Mouse (Mus musculus): ENCODE data around the gene Slco2a1. TPM values are rescaled to one million over a fixed set of nuclear protein-coding genes. Genes with fewer than 3 reads are reported as not detected.

The Slco2a1 gene
- polyA plus RNA-seq, 1 experiment from 2014 or later = 0.43 TPM

DNA sequence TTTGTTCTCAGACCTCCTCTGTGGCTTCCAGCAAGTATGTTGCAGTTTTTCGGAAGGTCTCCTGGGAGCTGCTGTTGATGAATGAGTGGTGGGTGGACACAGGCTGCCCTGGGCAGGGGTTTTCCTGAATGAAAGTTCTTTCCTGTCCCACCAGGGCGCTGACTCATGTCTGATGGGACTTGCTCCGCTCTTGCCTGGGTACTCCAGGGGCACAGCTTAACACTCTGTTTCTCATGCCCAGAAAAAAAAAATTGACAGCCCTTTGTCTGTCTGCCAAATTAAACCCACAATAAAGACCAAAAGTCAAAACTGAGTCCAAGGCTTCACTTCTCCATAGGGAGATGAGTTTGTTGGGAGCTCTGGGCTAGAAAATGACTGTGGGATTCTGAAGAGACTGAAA, 44.9 kb downstream of the Slco2a1 start:
- no peaks in the 10 kb centered on the region for H3K9me3 ChIP-seq (ENCODE audit: control insufficient read depth, low read length)
- no peak overlapping the region for H3K4me3 ChIP-seq (ENCODE audit: low read depth, low read length)
- no peak overlapping the region for H3K27ac ChIP-seq (ENCODE audit: low read depth, low read length)
- ATAC-seq (ENCODE audit: low FRiP score) = no peak
- no peak overlapping the region for H3K9ac ChIP-seq (ENCODE audit: low read depth, low read length)
- no peaks in the 10 kb centered on the region for H3K36me3 ChIP-seq (ENCODE audit: control insufficient read depth, insufficient read depth, low read length)
- H3K27me3 ChIP-seq (ENCODE audit: control insufficient read depth, insufficient read depth, low read length) = no peaks in the 10 kb centered on the region
- H3K4me2 ChIP-seq (replicated peaks; ENCODE audit: low read depth, low read length) = no peak overlapping the region
- 77% methylated on average over 3 of the region's 3 CpGs for WGBS
- no peak for DNase-seq (ENCODE audit: low spot score)
- no peaks in the 10 kb centered on the region for H3K4me1 ChIP-seq (replicated peaks; ENCODE audit: control insufficient read depth, insufficient read depth, low read length)

DNA sequence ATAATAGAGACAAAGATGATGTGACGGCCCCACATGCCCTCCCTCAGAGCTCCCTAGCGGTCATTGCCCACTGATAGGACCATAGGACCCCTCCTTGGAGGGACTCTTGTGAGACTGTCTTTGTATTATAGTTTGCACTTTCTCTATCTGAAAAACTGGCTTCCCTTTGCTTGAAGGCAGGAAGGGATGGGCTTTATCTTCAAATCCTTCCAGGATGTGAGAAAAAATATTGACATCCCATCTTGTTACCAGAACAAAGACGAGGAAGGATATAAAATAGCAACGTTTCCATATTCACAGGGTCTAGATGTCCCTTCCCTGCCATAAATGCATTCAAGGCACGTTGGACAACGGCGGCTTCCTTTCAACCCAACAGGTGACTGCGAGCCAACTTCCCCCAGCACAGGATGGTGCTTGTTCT, 48.5 kb downstream of the Slco2a1 start:
- no peak overlapping the region for H3K27ac ChIP-seq (ENCODE audit: low read depth, low read length)
- ATAC-seq (ENCODE audit: low FRiP score) (no peak), DNase-seq (ENCODE audit: low spot score) (no peak)
- no peak overlapping the region for H3K9ac ChIP-seq (ENCODE audit: low read depth, low read length)
- H3K36me3 ChIP-seq (ENCODE audit: control insufficient read depth, insufficient read depth, low read length) = no peaks in the 10 kb centered on the region
- no peaks in the 10 kb centered on the region for H3K9me3 ChIP-seq (ENCODE audit: control insufficient read depth, low read length)
- no peaks in the 10 kb centered on the region for H3K27me3 ChIP-seq (ENCODE audit: control insufficient read depth, insufficient read depth, low read length)
- no peak overlapping the region for H3K4me3 ChIP-seq (ENCODE audit: low read depth, low read length)
- no peak overlapping the region for H3K4me2 ChIP-seq (replicated peaks; ENCODE audit: low read depth, low read length)
- whole genome bisulfite sequencing = 76% methylated on average over 8 of the region's 8 CpGs
- no peaks in the 10 kb centered on the region for H3K4me1 ChIP-seq (replicated peaks; ENCODE audit: control insufficient read depth, insufficient read depth, low read length)

GRCm38 (mm10) chr9:103038266-103038665, 49.8 kb downstream of the Slco2a1 start:
- WGBS = 78% methylated on average over 2 of the region's 2 CpGs
- ATAC-seq (ENCODE audit: low FRiP score) = no peak
- H3K27ac ChIP-seq (ENCODE audit: low read depth, low read length) = no peak overlapping the region

GRCm38 (mm10) chr9:103038705-103039104, 50.2 kb downstream of the Slco2a1 start:
- H3K4me2 ChIP-seq (replicated peaks; ENCODE audit: low read depth, low read length) = no peak overlapping the region
- H3K27ac ChIP-seq (ENCODE audit: low read depth, low read length) = no peak overlapping the region
- DNase-seq (ENCODE audit: low spot score) (no peak), ATAC-seq (ENCODE audit: low FRiP score) (no peak)
- no peak overlapping the region for H3K4me3 ChIP-seq (ENCODE audit: low read depth, low read length)
- H3K9ac ChIP-seq (ENCODE audit: low read depth, low read length) = no peak overlapping the region
- no peaks in the 10 kb centered on the region for H3K27me3 ChIP-seq (ENCODE audit: control insufficient read depth, insufficient read depth, low read length)
- H3K36me3 ChIP-seq (ENCODE audit: control insufficient read depth, insufficient read depth, low read length) = no peaks in the 10 kb centered on the region
- no peaks in the 10 kb centered on the region for H3K9me3 ChIP-seq (ENCODE audit: control insufficient read depth, low read length)
- WGBS = 87% methylated on average over 7 of the region's 7 CpGs
- no peaks in the 10 kb centered on the region for H3K4me1 ChIP-seq (replicated peaks; ENCODE audit: control insufficient read depth, insufficient read depth, low read length)

More at GRCm38 (mm10) chr9:103038266-103038665, 49.8 kb downstream of the Slco2a1 start:
- no peak for DNase-seq (ENCODE audit: low spot score)
- H3K4me2 ChIP-seq (replicated peaks; ENCODE audit: low read depth, low read length) = no peak overlapping the region
- H3K27me3 ChIP-seq (ENCODE audit: control insufficient read depth, insufficient read depth, low read length) = no peaks in the 10 kb centered on the region
- no peak overlapping the region for H3K9ac ChIP-seq (ENCODE audit: low read depth, low read length)
- H3K9me3 ChIP-seq (ENCODE audit: control insufficient read depth, low read length) = no peaks in the 10 kb centered on the region
- no peaks in the 10 kb centered on the region for H3K36me3 ChIP-seq (ENCODE audit: control insufficient read depth, insufficient read depth, low read length)
- no peak overlapping the region for H3K4me3 ChIP-seq (ENCODE audit: low read depth, low read length)
- no peaks in the 10 kb centered on the region for H3K4me1 ChIP-seq (replicated peaks; ENCODE audit: control insufficient read depth, insufficient read depth, low read length)

DNA sequence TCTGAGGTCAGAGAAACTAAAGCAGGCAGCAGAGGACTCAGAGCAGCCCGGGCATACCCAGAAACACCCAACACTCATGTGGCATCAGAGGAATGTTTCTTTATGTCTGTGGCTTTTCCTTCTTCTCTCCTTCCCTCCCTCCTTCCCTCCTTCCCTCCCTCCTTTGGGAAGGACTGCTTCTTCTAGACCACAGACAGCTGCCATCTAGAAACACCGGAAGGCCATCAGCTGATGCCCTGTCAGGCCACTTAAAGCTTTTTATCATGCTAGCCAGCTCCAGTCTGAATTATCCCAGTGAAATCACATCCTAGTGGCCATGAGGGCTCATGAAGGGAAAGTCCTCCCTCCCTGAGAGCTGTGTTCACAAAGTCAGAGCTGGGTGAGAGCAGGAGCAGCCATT, 52.1 kb downstream of the Slco2a1 start:
- DNase-seq (ENCODE audit: low spot score) (no peak), ATAC-seq (ENCODE audit: low FRiP score) (no peak)
- H3K27me3 ChIP-seq (ENCODE audit: control insufficient read depth, insufficient read depth, low read length) = no peaks in the 10 kb centered on the region
- WGBS = 91% methylated on average over 2 of the region's 2 CpGs
- H3K36me3 ChIP-seq (ENCODE audit: control insufficient read depth, insufficient read depth, low read length) = no peaks in the 10 kb centered on the region
- H3K4me3 ChIP-seq (ENCODE audit: low read depth, low read length) = no peak overlapping the region
- no peak overlapping the region for H3K9ac ChIP-seq (ENCODE audit: low read depth, low read length)
- no peak overlapping the region for H3K4me2 ChIP-seq (replicated peaks; ENCODE audit: low read depth, low read length)
- H3K4me1 ChIP-seq (replicated peaks; ENCODE audit: control insufficient read depth, insufficient read depth, low read length) = no peaks in the 10 kb centered on the region
- no peaks in the 10 kb centered on the region for H3K9me3 ChIP-seq (ENCODE audit: control insufficient read depth, low read length)
- H3K27ac ChIP-seq (ENCODE audit: low read depth, low read length) = no peak overlapping the region

- Histone ChIP-seq H3K4me3 (ENCODE audit: low read depth, low read length) (no peak overlapping the region), H3K9me3 (ENCODE audit: control insufficient read depth, low read length) (no peaks in the 10 kb centered on the region), H3K27me3 (ENCODE audit: control insufficient read depth, insufficient read depth, low read length) (no peaks in the 10 kb centered on the region), H3K4me1 (replicated peaks; ENCODE audit: control insufficient read depth, insufficient read depth, low read length) (no peaks in the 10 kb centered on the region), H3K4me2 (replicated peaks; ENCODE audit: low read depth, low read length) (no peak overlapping the region), H3K27ac (ENCODE audit: low read depth, low read length) (no peak overlapping the region), H3K9ac (ENCODE audit: low read depth, low read length) (no peak overlapping the region), H3K36me3 (ENCODE audit: control insufficient read depth, insufficient read depth, low read length) (no peaks in the 10 kb centered on the region)
- no peak for DNase-seq (ENCODE audit: low spot score)
- WGBS = 64% methylated on average over 1 of the region's 1 CpGs
- no peak for ATAC-seq (ENCODE audit: low FRiP score)
Measured at GRCm38 (mm10) chr9:103045406-103045805, 56.9 kb downstream of the Slco2a1 start.

DNA sequence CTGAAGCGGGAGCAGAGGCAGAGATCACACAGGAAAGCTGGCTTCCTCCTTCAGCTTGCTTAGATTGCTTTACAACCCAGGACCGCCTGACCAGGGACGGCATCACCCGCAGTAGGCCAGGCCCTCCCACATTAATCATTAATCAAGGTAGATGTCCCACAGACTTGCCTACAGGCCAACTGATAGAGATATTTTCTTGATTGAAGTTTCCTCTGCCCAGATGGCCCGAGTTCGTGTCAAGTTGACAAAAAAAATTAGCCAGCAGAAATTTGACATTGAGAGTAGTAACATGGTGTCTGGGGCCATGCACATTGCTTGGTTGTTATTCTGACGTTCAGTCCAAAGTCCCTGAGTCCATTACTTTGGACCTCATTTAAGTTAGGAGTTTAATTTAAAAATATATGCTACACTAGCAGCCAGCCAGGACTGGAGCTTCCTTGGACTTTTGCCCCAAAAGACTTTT, 60.6 kb downstream of the Slco2a1 start:
- ATAC-seq (ENCODE audit: low FRiP score) = no peak
- 85% methylated on average over 7 of the region's 7 CpGs for WGBS
- Histone ChIP-seq H3K27me3 (ENCODE audit: control insufficient read depth, insufficient read depth, low read length) (no peaks in the 10 kb centered on the region), H3K4me3 (ENCODE audit: low read depth, low read length) (no peak overlapping the region), H3K9me3 (ENCODE audit: control insufficient read depth, low read length) (no peaks in the 10 kb centered on the region), H3K4me1 (replicated peaks; ENCODE audit: control insufficient read depth, insufficient read depth, low read length) (no peaks in the 10 kb centered on the region), H3K4me2 (replicated peaks; ENCODE audit: low read depth, low read length) (no peak overlapping the region), H3K9ac (ENCODE audit: low read depth, low read length) (no peak overlapping the region), H3K27ac (ENCODE audit: low read depth, low read length) (no peak overlapping the region), H3K36me3 (ENCODE audit: control insufficient read depth, insufficient read depth, low read length) (no peaks in the 10 kb centered on the region)
- no peak for DNase-seq (ENCODE audit: low spot score)

GRCm38 (mm10) chr9:103053829-103054228, 65.3 kb downstream of the Slco2a1 start:
- no peak for ATAC-seq (ENCODE audit: low FRiP score)
- Histone ChIP-seq H3K27me3 (ENCODE audit: control insufficient read depth, insufficient read depth, low read length) (no peaks in the 10 kb centered on the region), H3K36me3 (ENCODE audit: control insufficient read depth, insufficient read depth, low read length) (no peaks in the 10 kb centered on the region), H3K9ac (ENCODE audit: low read depth, low read length) (no peak overlapping the region), H3K4me2 (replicated peaks; ENCODE audit: low read depth, low read length) (no peak overlapping the region), H3K9me3 (ENCODE audit: control insufficient read depth, low read length) (no peaks in the 10 kb centered on the region), H3K4me3 (ENCODE audit: low read depth, low read length) (no peak overlapping the region), H3K27ac (ENCODE audit: low read depth, low read length) (no peak overlapping the region), H3K4me1 (replicated peaks; ENCODE audit: control insufficient read depth, insufficient read depth, low read length) (no peaks in the 10 kb centered on the region)
- WGBS = 78% methylated on average over 7 of the region's 7 CpGs
- DNase-seq (ENCODE audit: low spot score) = no peak

DNA sequence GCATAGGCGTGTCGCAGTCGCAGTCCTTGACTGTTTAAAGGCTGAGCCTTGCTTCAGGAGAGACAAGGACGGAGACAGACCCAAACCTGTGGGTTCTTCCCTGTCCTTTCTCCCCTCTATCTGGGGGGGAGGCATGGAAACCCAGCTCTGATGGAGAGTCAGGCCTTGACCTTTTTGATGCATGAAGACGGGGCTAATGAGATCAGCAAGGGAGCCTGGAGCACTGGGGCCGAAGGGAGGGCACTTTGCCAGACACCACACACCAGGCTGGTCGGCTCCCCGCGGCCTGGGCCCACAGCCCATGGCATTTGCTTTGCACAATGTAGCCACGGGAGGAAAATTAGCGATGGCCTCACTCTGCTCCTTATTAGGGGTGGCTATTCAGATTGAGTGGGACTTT, 66.5 kb downstream of the Slco2a1 start:
- DNase-seq (ENCODE audit: low spot score) = no peak
- Histone ChIP-seq H3K27ac (ENCODE audit: low read depth, low read length) (no peak overlapping the region), H3K9me3 (ENCODE audit: control insufficient read depth, low read length) (no peaks in the 10 kb centered on the region), H3K4me3 (ENCODE audit: low read depth, low read length) (no peak overlapping the region), H3K4me2 (replicated peaks; ENCODE audit: low read depth, low read length) (no peak overlapping the region), H3K27me3 (ENCODE audit: control insufficient read depth, insufficient read depth, low read length) (no peaks in the 10 kb centered on the region), H3K36me3 (ENCODE audit: control insufficient read depth, insufficient read depth, low read length) (no peaks in the 10 kb centered on the region), H3K9ac (ENCODE audit: low read depth, low read length) (no peak overlapping the region), H3K4me1 (replicated peaks; ENCODE audit: control insufficient read depth, insufficient read depth, low read length) (no peaks in the 10 kb centered on the region)
- 82% methylated on average over 11 of the region's 11 CpGs for WGBS
- ATAC-seq (ENCODE audit: low FRiP score) = no peak
